Mouse (Mus musculus): ENCODE data around the gene Nvl.
A peak's percentile ranks its signal among the peaks of the same experiment; 100 is the strongest.

Nvl gene

GRCm38 (mm10) chr1:181143950-181144836, at the start of gene Nvl, which contains the start of gene Cnih4:
Gene Nvl (minus strand): TSS chr1:181144204.
Gene Cnih4 (plus strand): TSS chr1:181144693.
- peak; percentile 90 for DNase-seq (ENCODE audit: low spot score in 2 of 2)

- no peak for DNase-seq (ENCODE audit: low spot score in 2 of 2)
These were observed 44.9 kb upstream of the Nvl start for GRCm38 (mm10) chr1:181188925-181189324.

- no peak for DNase-seq (ENCODE audit: low spot score in 2 of 2)
These were observed 26.2 kb upstream of the Nvl start for GRCm38 (mm10) chr1:181170210-181170609.

- no peak for DNase-seq (ENCODE audit: low spot score in 2 of 2)
These were observed 24.4 kb upstream of the Nvl start for GRCm38 (mm10) chr1:181168377-181168776.

DNA sequence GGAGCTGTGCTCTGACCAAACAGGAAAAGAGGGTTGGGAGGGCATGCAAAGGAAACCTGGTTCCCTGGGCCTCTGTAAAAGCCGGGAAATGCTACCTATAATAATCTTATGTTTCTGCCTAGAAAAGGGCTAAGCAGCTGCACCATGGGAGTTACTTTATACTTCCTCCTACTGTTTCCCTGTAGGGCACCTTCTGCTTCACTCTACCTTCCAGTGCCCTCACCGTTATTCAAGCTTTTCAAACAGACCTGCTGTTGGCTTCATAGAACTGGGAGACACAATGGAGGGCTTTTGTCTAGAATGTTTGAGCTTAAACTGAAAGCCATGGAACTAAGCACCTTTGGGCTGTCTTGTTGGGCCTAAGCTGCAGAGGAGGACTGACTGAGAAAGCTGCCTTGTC, 23.8 kb upstream of the Nvl start:
- no peak for DNase-seq (ENCODE audit: low spot score in 2 of 2)

DNA sequence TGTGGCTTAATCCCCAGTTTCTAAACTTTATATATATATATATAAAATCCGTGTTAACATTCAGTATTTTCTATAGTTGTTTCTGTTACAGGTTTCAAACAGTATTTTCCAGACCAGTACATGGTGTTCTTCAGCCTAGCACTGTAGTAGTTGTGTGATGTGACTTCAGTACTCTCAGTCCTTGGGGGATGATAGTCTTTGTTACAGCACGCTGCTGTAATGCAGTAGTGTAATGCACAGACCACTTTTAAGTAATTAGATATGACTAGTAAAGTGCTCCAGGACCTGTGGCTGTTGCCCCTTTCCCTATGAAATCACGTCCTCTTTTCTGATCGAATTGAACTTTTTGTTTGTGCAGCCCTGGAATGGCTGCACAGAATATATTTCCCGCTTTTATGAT, 7.5 kb upstream of the Nvl start:
- DNase-seq (ENCODE audit: low spot score in 2 of 2) = no peak

DNA sequence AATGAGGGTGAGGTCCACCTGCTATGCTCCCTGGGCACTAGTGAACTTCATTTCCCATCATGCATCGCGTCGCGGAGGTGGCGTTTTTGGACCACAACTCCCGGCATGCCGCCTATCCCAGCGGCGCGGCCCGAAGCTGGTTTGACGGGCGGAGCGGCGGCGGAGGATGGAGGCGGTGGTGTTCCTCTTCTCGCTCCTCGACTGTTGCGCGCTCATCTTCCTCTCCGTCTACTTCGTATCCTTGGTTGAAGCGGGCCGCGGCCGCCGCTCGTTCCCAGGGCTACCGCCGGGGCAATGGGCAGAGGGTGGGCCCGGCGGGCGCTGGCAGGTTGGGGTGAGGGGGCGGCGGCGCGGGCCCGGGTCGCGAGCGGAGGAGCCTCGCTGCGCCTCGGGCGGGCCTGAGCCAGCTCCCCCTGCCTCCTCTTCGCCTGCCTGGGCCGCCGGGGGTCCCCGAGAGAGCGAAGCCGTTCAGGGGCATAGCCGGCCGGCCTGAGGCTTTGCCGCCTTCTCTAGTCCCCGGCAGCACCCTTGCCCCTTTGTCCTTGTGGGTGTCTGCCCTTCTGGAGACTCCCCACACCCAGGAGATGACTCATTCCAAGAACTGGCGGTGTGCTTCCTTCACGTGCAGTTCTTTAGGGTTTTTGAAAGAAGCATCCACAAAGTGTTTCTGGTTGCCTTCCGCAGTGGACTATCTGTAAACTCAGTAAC, 7.0 kb upstream of the Nvl start:
- DNase-seq (ENCODE audit: low spot score in 2 of 2) = peak; percentile 79 to 86

DNA sequence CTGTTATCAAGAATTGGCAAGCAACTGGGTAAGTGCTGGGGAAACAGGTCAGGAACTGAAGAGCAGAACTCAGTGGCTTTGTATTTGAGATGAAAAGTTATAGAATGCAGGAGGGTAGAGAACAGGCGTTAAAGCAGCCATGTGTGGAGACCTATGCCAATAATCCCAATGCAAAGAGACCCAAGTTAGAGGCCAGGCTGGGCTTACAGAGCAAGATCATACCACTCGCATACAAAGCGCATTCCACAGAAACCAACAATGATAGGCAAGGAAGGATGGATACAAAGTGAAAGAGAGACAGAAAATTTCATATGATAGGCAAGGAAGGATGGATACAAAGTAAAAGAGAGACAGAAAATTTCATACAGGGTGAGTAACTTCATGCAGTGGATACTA, 6.4 kb upstream of the Nvl start:
- no peak for DNase-seq (ENCODE audit: low spot score in 2 of 2)

DNA sequence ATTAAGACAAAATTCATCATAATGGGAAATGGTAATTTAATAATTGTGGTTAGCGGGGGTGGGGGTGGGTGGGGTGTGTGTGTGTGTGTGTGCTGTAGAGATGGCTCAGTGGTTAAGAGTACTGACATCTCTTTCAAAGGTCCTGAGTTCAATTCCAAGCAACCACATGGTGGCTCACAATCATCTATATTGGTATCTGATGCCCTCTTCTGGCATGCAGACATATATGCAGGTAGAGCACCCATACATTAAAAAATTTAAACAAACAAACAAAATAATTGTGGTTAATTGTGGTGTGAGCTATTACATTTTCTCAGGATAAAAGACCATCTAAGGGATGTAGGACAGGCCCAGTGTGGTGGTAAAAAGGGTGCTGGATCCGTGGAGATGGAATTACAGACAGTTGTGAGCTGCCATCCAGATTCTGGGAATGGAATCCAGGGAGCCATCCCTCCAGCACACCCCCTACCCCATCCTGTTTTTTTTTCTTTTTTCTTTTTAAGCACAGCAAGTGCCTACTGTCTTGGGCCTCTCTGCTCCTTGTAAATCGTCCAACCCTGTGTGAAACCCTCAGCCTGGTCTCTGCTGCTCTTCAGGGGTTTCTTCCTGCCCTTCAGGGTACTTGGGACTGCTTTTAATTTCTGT, 5.5 kb upstream of the Nvl start:
- DNase-seq (ENCODE audit: low spot score in 2 of 2) = no peak

- no peak for DNase-seq (ENCODE audit: low spot score in 2 of 2)
These were observed 4.5 kb upstream of the Nvl start for GRCm38 (mm10) chr1:181148540-181148939.

GRCm38 (mm10) chr1:181146187-181146586, 2.2 kb upstream of the Nvl start:
- no peak for DNase-seq (ENCODE audit: low spot score in 2 of 2)

GRCm38 (mm10) chr1:181144966-181145365, 962 bp upstream of the Nvl start:
- DNase-seq (ENCODE audit: low spot score in 2 of 2) = no peak

GRCm38 (mm10) chr1:181143609-181143949, 425 bp downstream of the Nvl start:
- DNase-seq (ENCODE audit: low spot score in 2 of 2) = no peak

GRCm38 (mm10) chr1:181138730-181139129, 5.3 kb downstream of the Nvl start:
- no peak for DNase-seq (ENCODE audit: low spot score in 2 of 2)

DNA sequence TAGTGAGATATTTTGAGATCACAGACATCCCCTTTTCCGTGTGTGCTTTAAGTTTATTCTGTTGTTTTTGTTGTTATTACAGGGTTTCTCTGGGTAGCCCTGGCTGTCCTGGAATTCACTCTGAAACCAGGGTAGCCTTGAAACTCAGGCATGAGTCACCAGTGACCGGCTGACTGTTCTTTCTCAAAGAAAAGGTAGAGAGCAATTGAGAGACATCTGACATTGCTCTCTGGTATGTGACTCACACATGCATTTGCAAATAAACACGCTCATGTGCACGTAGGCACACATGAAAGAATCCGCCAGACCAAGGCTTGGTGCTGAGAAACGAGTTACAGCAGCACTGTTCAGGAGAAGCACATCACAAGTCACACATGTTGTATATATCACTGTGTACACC, 12.1 kb downstream of the Nvl start:
- DNase-seq (ENCODE audit: low spot score in 2 of 2) = no peak

GRCm38 (mm10) chr1:181126766-181127165, 17.2 kb downstream of the Nvl start:
- no peak for DNase-seq (ENCODE audit: low spot score in 2 of 2)

DNA sequence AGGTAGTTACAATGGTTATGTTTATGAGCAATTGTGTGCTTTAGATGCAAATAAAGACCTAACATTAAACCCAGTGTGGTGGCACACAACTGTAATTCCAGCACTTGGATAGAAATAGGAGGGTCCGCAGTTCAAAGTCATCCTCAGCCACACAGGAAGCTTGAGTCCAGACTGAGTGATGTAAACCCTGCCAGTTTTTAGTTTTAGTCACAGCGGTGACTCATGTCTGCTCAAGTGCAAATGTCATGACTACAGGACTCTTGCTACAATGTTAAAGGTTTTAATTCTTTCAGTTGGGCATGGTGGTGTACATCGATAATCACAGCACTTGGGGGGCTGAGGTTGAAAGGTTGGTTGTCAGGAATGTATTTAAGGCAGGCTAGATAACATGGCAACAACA, 18.1 kb downstream of the Nvl start:
- DNase-seq (ENCODE audit: low spot score in 2 of 2) = no peak

DNA sequence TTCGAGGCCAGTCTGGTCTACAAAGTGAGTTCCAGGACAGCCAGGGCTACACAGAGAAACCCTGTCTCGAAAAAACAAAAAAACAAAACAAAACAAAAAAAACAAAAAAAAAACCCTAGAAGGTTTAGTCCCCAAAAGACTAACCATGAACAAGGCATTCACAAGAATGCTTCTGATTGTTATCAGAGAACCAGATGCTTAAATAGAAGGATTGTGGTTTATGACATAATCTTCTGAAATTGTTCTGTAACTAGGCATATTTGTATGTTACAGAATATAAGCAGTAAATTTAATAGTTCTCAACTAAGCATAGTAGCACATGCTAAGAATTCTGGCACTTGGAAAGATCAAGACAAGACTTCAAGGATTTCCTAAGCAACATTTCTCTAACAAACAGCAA, 19.9 kb downstream of the Nvl start:
- DNase-seq (ENCODE audit: low spot score in 2 of 2) = no peak

DNA sequence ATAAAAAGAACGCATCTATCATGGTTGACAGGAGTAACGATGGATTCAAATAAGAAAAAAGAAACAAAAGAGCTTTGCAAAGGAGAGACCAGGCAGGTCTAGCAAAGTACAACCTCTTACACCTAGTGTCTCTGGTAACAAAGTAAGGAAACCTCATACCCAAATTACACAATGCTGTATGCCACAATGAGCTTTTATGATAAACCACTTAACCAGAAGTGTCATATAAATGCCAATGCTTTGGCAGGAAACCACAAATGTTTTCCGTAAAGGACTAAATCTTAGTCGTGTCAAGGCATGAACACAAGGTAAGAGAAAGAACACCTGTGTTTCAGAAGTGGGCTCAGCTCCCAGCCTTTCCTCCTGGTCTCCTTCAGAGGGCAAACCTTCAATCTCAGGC, 26.9 kb downstream of the Nvl start:
- DNase-seq (ENCODE audit: low spot score in 2 of 2) = no peak

- no peak for DNase-seq (ENCODE audit: low spot score in 2 of 2)
These were observed 54.0 kb downstream of the Nvl start for GRCm38 (mm10) chr1:181090048-181090447.

- no peak for DNase-seq (ENCODE audit: low spot score in 2 of 2)
These were observed 60.0 kb downstream of the Nvl start for GRCm38 (mm10) chr1:181084021-181084420.

DNA sequence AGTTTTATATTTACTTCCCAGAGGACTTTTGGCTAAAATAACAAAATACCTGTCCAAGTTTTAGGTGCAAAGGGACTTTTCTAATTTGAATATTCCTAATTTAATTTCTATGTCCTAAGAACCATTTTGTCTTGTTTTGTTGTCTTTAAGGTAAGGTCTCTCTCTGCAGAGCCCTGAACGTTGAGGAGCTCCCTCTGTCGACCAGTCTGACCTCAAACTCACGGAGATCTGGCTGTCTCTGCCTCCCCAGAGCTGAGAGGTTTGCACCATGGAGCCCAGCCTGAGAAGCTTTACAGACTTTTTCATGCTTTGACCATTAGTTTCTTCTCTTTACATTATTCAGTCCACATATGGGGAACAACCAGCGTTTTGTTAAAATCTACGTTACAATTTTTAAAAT, 70.9 kb downstream of the Nvl start:
- no peak for DNase-seq (ENCODE audit: low spot score in 2 of 2)

- no peak for DNase-seq (ENCODE audit: low spot score in 2 of 2)
These were observed 74.3 kb downstream of the Nvl start for GRCm38 (mm10) chr1:181069671-181070070.

Measured in frontal cortex, postnatal 14 days (tissue).